Mouse (Mus musculus) lung, embryonic 16.5 days (tissue): Measurements from ENCODE around the gene Gm42421. TPM values are rescaled to one million over a fixed set of nuclear protein-coding genes. Genes with fewer than 3 reads are reported as not detected.

Experiments
- ATAC-seq: fragments of 200-750 bp; cut with Nextera tagmentation; 2 replicates; pipeline ENCODE4 v1.8.0; 2017; ENCODE audit warnings: low read depth, mild to moderate bottlenecking, moderate library complexity
- H3K27ac ChIP-seq: fragments of 300-500 bp; sonication (generic); 2 replicates; pipeline ENCODE4 v1.5.1; 2014; ENCODE audit warnings: mild to moderate bottlenecking, control low read depth, low read length
- H3K27me3 ChIP-seq: fragments of 300-500 bp; sonication (generic); 2 replicates; pipeline ENCODE4 v1.6.1; 2014; ENCODE audit warnings: low read depth, low read length, mixed read lengths; ENCODE audit not compliant: control insufficient read depth, insufficient read depth
- H3K36me3 ChIP-seq: fragments of 300-500 bp; sonication (generic); 2 replicates; pipeline ENCODE4 v1.6.1; 2014; ENCODE audit warnings: low read length; ENCODE audit not compliant: control insufficient read depth, insufficient read depth
- H3K4me1 ChIP-seq: fragments of 300-500 bp; sonication (generic); replicated peaks from 2 replicates; pipeline ENCODE4 v1.6.1; 2014; ENCODE audit warnings: low read length, mixed read lengths; ENCODE audit not compliant: control insufficient read depth, insufficient read depth
- H3K4me2 ChIP-seq: fragments of 300-500 bp; sonication (generic); 2 replicates; pipeline ENCODE4 v1.6.1; 2014; ENCODE audit warnings: low read depth, low read length, control low read depth
- H3K4me3 ChIP-seq: fragments of 300-500 bp; sonication (generic); 2 replicates; pipeline ENCODE4 v1.5.1; 2014; ENCODE audit warnings: mild to moderate bottlenecking, low read length, control low read depth
- H3K9ac ChIP-seq: fragments of 300-500 bp; sonication (generic); 2 replicates; pipeline ENCODE4 v1.6.1; 2014; ENCODE audit warnings: low read length, control low read depth
- H3K9me3 ChIP-seq: fragments of 300-500 bp; sonication (generic); 2 replicates; pipeline ENCODE4 v1.6.1; 2016; ENCODE audit warnings: low read length; ENCODE audit not compliant: control insufficient read depth
- WGBS: fragments of 180-500 bp; shearing (Covaris S2); extraction: QIAGEN DNeasy Blood & Tissue Kit; methylation state at CpG from one replicate; pipeline ENCODE4 v1.1.7; 2014; 5-methylcytosine and 5-hydroxymethylcytosine counted together
- polyA plus RNA-seq: library from polyadenylated mRNA; unstranded; fragments of >200 nt; fragmentation: Nextera tagmentation; extraction: Ambion mirVana; gene quantifications from 2 replicates; pipeline ENCODE4 v1.2.1, GENCODE M21; 2015

Gene Gm42421
- polyA plus RNA-seq, 1 experiment from 2014 or later: not detected

DNA sequence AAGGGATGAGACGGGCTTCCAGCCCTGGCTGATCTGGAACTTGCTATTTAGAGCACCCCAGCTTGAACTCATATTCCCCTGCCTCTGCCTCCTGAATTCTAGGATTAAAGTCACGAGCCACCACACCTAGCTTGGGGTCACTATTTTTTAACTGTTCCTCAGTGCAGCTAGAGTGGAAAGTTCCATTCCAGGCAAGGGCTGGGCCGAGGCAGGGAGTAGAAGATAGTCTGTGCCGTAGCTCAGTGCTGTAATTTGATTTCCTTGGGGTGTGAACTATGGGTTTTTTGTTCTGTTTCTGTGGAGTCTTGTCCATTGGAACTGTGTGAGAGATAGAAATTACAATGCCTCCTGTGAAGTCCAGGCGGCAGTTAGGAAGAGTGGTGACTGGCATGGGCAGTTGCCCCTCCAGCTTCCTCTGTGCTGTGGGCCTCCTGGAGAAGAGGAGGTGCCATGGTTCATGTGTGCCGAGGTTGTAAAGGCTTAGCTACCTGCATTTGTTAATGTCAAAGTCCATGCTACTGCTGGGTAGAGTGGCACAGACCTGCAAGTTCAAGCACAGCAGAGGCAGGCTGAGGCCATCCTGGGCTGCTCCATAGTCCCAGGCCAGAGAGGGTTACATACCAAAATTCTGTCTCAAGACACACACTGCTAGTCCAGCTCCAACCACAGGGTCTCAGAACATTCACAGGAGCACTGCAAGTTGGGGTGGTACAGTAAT is 4.0 kb downstream of the Gm42421 start:
- H3K4me2 ChIP-seq: no peak overlapping the region
- H3K4me3 ChIP-seq: no peak overlapping the region
- H3K36me3 ChIP-seq: peaks cover 24% of the 10 kb centered on the region
- H3K9ac ChIP-seq: no peak overlapping the region
- WGBS: 85% methylated on average over 6 of the region's 6 CpGs
- no peaks in the 10 kb centered on the region for H3K9me3 ChIP-seq
- ATAC-seq: 0 out of 2 replicates have a peak, but pooled peaks have one; percentile 15
- H3K27me3 ChIP-seq: no peaks in the 10 kb centered on the region
- no peaks in the 10 kb centered on the region for H3K4me1 ChIP-seq
- H3K27ac ChIP-seq: no peak overlapping the region

DNA sequence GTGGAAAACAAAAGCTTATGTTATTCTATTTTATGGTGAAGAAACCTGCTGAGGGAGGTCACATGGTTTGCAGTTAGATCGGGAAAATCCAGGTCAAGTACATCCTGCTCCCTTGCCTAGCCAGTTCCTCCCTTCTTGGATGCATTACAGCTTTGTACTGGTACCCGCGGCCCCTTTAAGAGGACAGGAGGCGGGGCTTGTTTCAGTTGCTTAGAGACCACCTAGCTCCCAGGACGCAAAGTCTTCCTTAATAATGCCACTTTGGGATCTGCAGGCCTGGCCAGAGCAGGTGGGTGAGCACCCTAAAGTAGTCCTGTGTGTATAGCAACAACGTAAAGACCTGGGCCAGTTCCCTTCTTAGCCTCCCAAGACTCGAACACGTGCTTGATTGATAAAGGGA is 4.9 kb downstream of the Gm42421 start, which contains the start of gene Rsph10b:
Gene Rsph10b, plus strand, starts transcription at position 205 of the 400 bp plus-strand sequence.
- H3K4me1 ChIP-seq: no peaks in the 10 kb centered on the region
- H3K4me3 ChIP-seq: no peak within 1 kb of the TSS
- no peaks in the 10 kb centered on the region for H3K9me3 ChIP-seq
- no peak within 1 kb of the TSS for H3K4me2 ChIP-seq
- 20% methylated on average over 8 of the region's 8 CpGs for WGBS
- ATAC-seq: peak; percentile 45; the same call in 1 of the 2 replicates
- H3K36me3 ChIP-seq: peaks cover 24% of the 10 kb centered on the region
- no peak within 1 kb of the TSS for H3K27ac ChIP-seq
- no peak within 1 kb of the TSS for H3K9ac ChIP-seq
- H3K27me3 ChIP-seq: no peaks in the 10 kb centered on the region

DNA sequence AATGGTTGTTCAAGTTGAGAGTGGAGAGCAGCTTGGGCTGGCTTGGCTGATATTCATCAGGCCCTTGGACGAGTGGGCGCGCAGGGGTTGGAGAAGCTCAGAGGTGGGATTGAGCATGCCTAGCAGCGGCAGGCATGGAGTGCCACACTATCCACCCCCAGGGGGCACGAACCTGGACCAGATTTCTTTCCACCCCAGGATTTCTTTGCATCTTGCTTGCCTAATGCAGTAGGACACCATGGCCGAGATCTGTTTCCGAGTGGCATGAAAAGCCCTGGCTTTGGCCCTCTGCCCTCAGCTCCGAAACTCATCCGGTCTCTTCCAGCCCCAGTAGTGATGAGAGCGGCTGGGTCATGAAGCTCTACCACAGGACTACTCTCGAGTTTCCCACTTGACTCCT is 5.4 kb downstream of the Gm42421 start:
- Histone ChIP-seq H3K4me1 (no peaks in the 10 kb centered on the region), H3K9ac (no peak overlapping the region), H3K4me3 (no peak overlapping the region), H3K27ac (no peak overlapping the region), H3K27me3 (no peaks in the 10 kb centered on the region), H3K9me3 (no peaks in the 10 kb centered on the region), H3K36me3 (peaks cover 19% of the 10 kb centered on the region), H3K4me2 (no peak overlapping the region)
- ATAC-seq: no peak
- WGBS: 83% methylated on average over 11 of the region's 11 CpGs

DNA sequence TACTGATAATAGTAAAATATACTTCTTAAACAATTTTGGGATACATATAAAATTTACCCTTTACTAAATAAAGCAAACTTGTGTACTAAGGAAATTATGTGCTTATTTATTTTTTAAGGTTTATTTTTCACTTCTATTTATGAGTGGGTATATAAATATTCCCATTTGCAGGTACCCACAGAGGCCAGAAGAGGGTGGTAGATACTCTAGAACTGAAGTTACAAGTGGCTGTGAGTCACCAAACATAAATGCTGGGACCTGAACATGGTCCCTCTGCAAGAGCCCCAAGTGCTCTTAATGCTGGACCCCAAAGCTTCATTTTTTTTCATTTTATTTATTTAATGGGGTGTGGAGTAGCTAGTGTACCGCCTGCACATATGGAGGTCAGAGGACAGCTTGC is 5.9 kb downstream of the Gm42421 start:
- H3K9me3 ChIP-seq: no peaks in the 10 kb centered on the region
- H3K4me2 ChIP-seq: no peak overlapping the region
- H3K4me1 ChIP-seq: no peaks in the 10 kb centered on the region
- WGBS: 70% methylated on average over 1 of the region's 1 CpGs
- H3K4me3 ChIP-seq: no peak overlapping the region
- peaks cover 17% of the 10 kb centered on the region for H3K36me3 ChIP-seq
- no peak for ATAC-seq
- H3K27me3 ChIP-seq: no peaks in the 10 kb centered on the region
- H3K9ac ChIP-seq: no peak overlapping the region
- H3K27ac ChIP-seq: no peak overlapping the region

DNA sequence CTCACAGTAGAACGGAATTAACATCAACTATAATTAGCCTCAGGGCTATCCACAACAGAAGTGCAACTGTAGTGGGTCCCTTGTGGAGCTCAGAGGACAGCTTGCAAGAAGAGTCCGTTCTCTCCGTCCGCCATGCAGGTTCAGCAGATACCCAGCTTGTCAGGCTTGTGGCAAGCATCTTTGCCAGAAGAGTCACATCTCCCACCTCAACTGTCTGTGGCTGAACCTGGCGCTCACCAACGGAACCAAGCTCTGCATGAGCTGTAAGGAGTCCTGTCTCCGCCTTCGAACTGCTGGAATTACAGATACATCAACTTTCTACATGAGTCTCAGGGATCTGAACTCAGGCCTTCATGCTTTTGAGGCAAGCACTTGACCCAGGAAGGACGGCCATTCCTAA is 8.2 kb downstream of the Gm42421 start:
- Histone ChIP-seq H3K27ac (no peak overlapping the region), H3K9me3 (no peaks in the 10 kb centered on the region), H3K4me3 (no peak overlapping the region), H3K27me3 (no peaks in the 10 kb centered on the region), H3K4me1 (no peaks in the 10 kb centered on the region), H3K9ac (no peak overlapping the region), H3K36me3 (peaks cover 3% of the 10 kb centered on the region), H3K4me2 (no peak overlapping the region)
- WGBS: 84% methylated on average over 9 of the region's 9 CpGs
- ATAC-seq: no peak

DNA sequence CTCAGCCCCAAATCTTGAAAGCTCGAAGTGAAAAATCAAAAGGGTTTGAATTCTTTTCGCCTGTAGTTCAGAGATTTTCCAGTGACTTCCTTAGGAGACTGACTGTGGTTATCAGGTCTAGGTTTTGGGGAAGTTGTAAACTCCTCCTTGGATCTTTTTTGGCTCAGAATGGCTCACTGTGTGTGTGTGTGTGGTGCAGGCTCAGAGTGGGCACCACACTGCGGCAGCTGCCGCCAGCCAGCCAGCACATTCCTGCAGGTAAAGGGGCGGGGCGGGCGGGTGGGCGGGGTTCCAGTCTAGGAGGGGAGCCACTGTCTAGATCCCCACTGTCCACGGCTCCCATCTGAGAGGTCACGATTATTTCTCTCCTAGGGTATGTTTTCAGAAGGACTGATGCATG is 13.6 kb downstream of the Gm42421 start:
- peak; percentile 41; the same call in 1 of the 2 replicates for ATAC-seq
- no peaks in the 10 kb centered on the region for H3K27me3 ChIP-seq
- WGBS: 9% methylated on average over 10 of the region's 10 CpGs
- H3K9me3 ChIP-seq: no peaks in the 10 kb centered on the region
- no peak overlapping the region for H3K27ac ChIP-seq
- no peak overlapping the region for H3K9ac ChIP-seq
- H3K36me3 ChIP-seq: no peaks in the 10 kb centered on the region
- H3K4me2 ChIP-seq: peak overlapping the region; percentile 26; the same call in 1 of the 2 replicates
- no peak overlapping the region for H3K4me3 ChIP-seq
- no peaks in the 10 kb centered on the region for H3K4me1 ChIP-seq

DNA sequence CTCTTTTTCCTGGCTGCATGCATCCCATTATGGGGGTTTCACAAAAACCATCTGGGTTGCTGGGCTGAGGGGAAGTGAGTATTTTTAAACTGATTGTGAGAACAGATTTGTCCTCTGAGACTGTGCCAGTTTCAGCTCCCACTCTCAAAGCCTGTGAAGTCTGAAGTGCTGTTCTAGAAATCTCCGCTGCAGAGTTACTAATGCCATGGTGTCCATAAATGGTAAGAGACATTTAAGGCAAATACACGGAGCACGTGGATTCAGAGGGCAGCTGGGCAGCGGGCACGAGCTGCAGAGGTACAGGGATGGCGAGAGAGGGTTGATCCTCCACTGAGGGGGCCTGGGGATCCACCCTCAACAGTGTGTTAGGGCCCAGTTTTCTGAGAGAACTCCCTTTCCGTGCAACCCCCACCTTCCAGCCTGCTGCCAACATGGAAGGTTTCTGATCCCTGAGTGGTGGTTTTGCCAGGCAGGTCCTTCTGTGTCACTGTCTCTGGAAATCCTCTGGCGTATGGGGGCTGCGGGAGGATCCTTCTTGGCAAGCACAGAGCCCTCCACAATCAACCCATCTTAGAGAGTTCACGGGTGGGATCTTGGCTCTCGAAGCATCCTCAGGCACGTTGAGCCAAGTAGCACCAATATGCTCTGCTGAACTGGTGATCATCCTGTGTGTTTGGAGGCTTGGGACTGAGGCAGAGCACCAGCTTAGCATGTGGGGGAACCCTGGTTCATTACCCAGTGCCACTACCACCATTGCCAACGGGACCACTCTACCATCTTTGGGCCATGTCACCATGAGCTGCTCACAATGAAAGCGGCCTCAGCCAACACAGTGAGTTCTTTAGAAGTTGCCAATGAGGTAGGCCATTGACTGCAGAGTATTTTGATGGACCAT is 15.5 kb downstream of the Gm42421 start:
- Histone ChIP-seq H3K27me3 (no peaks in the 10 kb centered on the region), H3K9me3 (no peaks in the 10 kb centered on the region), H3K4me2 (no peak overlapping the region), H3K9ac (no peak overlapping the region), H3K4me1 (no peaks in the 10 kb centered on the region), H3K4me3 (no peak overlapping the region), H3K27ac (no peak overlapping the region), H3K36me3 (no peaks in the 10 kb centered on the region)
- 82% methylated on average over 14 of the region's 14 CpGs for WGBS
- ATAC-seq: no peak

DNA sequence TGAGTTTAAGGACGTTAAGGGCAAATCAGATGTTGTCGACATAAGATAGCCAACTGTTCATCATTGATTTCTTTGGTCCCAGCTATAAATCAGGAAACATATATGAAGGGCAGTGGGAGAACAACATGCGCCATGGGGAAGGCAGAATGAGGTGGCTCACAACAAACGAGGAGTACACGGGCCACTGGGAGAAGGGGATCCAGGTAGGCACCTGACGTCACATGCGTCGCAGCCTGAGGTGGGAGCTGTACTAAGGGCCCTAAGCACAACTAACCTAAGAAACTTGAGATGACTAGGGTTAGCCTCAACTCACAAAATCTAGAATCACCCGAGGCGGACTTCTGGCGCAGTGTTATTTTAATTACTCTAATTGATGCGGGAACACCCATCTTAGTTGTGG is 20.4 kb downstream of the Gm42421 start:
- Histone ChIP-seq H3K4me3 (no peak overlapping the region), H3K36me3 (no peaks in the 10 kb centered on the region), H3K9me3 (no peaks in the 10 kb centered on the region), H3K4me2 (no peak overlapping the region), H3K9ac (no peak overlapping the region), H3K4me1 (no peaks in the 10 kb centered on the region), H3K27me3 (no peaks in the 10 kb centered on the region), H3K27ac (no peak overlapping the region)
- 88% methylated on average over 12 of the region's 12 CpGs for WGBS
- ATAC-seq: no peak

DNA sequence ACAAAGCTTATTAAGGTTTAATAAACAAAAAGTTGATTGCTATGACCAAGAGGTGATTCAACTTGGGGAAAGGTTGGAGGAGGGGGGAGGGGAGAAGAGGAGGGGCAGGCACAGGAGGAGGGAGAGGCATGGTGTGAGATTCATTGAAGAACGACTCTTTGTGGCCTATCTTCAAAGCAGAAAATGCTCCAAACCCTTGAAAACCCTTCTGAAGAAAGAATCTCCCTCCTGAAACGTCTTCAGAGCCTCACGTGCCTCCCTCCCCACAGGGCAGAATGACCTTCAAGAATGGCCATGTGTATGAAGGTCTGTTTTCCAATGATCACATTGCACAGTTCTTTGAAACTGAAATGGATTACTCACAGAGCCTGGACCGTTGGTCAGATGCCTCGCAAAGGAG is 22.0 kb downstream of the Gm42421 start:
- Histone ChIP-seq H3K9me3 (no peaks in the 10 kb centered on the region), H3K4me1 (no peaks in the 10 kb centered on the region), H3K9ac (no peak overlapping the region), H3K4me2 (no peak overlapping the region), H3K36me3 (no peaks in the 10 kb centered on the region), H3K27ac (no peak overlapping the region), H3K27me3 (no peaks in the 10 kb centered on the region), H3K4me3 (no peak overlapping the region)
- 36% methylated on average over 5 of the region's 5 CpGs for WGBS
- ATAC-seq: no peak
